Mouse (Mus musculus) heart, adult 18-20 months (tissue): ENCODE measurements around the gene Romo1. TPM values are rescaled to one million over a fixed set of nuclear protein-coding genes. Genes with fewer than 3 reads are reported as not detected.
"Not testable (repeated sequence)": the region's sequence is repeated elsewhere in the genome, so short reads cannot be mapped to it uniquely, and the experiment has no call there.

Experiments
- DNase-seq, 2 experiments: peaks; one replicate each; pipeline ENCODE4 v3.0.0; 2021 to 2022; ENCODE audit warnings: mixed read lengths in 1 of 2
- total RNA-seq, 2 experiments: library from RNA; stranded (reverse); gene quantifications; 2 replicates each; pipeline ENCODE4 v1.2.3; 2021

Romo1 gene
- total RNA-seq, 2 experiments from 2014 or later = 383 to 389 TPM

GRCm38 (mm10) chr2:156179046-156179795, 35.4 kb downstream of the Romo1 start:
- DNase-seq = peak; percentile 83 to 84

- DNase-seq = no peak
These were observed 35.9 kb downstream of the Romo1 start for GRCm38 (mm10) chr2:156179796-156180093.

GRCm38 (mm10) chr2:156180094-156180821, 36.4 kb downstream of the Romo1 start, which contains the start of gene Rbm39:
TSS of gene Rbm39 (minus strand) at chr2:156180238.
- DNase-seq = peak; percentile 100

GRCm38 (mm10) chr2:156180824-156181590, 37.2 kb downstream of the Romo1 start:
- peak in 1 of 2 experiments; percentile 40 for DNase-seq

- DNase-seq = no peak
These were observed 37.8 kb downstream of the Romo1 start for GRCm38 (mm10) chr2:156181592-156181991.

- not testable (repeated sequence) for DNase-seq
These were observed 45.4 kb downstream of the Romo1 start for GRCm38 (mm10) chr2:156189241-156189640.

- peak; percentile 48 to 73 for DNase-seq
These were observed 46.4 kb downstream of the Romo1 start for GRCm38 (mm10) chr2:156190004-156190896.

- no peak for DNase-seq
These were observed 47.7 kb downstream of the Romo1 start for GRCm38 (mm10) chr2:156191540-156191939.

- DNase-seq = no peak
These were observed 48.2 kb downstream of the Romo1 start for GRCm38 (mm10) chr2:156192068-156192467.

- no peak for DNase-seq
These were observed 49.4 kb downstream of the Romo1 start for GRCm38 (mm10) chr2:156193066-156193862.

- peak; percentile 50 to 70 for DNase-seq
These were observed 50.7 kb downstream of the Romo1 start for GRCm38 (mm10) chr2:156194571-156194970.

Other genes starting within 250 kb of the Romo1 start
- 100 to 1,000 TPM; 279 to 347 TPM for gene Uqcc1, start 213.7 kb upstream of the Romo1 start, total RNA-seq
- not detected for gene Gm15557, start 203.3 kb upstream of the Romo1 start, total RNA-seq
- under 1 TPM in 1 of 2 experiments, not detected in 1; 0.13 TPM for gene Gdf5, start 198.7 kb upstream of the Romo1 start, total RNA-seq
- 1 to 10 TPM; 4.5 to 4.8 TPM for gene Cep250, start 187.6 kb upstream of the Romo1 start, total RNA-seq
- under 1 TPM in 1 of 2 experiments, not detected in 1; 0.25 TPM for gene 6430550D23Rik, start 136.1 kb upstream of the Romo1 start, total RNA-seq
- 10 to 100 TPM; 56.9 to 65.5 TPM for gene Ergic3, start 136.0 kb upstream of the Romo1 start, total RNA-seq
- not detected for gene Fer1l4, start 91.1 kb upstream of the Romo1 start, total RNA-seq
- 1 to 10 TPM; 1.5 to 2.1 TPM for gene Spag4, start 78.9 kb upstream of the Romo1 start, total RNA-seq
- 10 to 100 TPM; 11.2 to 12.1 TPM for gene Cpne1, start 32.1 kb upstream of the Romo1 start, total RNA-seq
- gene Rbm12, start 32.1 kb upstream of the Romo1 start, total RNA-seq = 10 to 100 TPM; 11.3 to 12.3 TPM
- 10 to 100 TPM in 1 of 2 experiments, 1 to 10 TPM in 1; 6.5 to 12.3 TPM for gene Gm28036, start 16.9 kb upstream of the Romo1 start, total RNA-seq
- gene Nfs1, start 147 bp downstream of the Romo1 start, total RNA-seq = 10 to 100 TPM; 93.7 to 97.1 TPM
- gene Rbm39, start 36.2 kb downstream of the Romo1 start, total RNA-seq = 100 to 1,000 TPM; 143 to 154 TPM
- gene Phf20, start 52.4 kb downstream of the Romo1 start, total RNA-seq = 10 to 100 TPM; 22.8 to 24.8 TPM
- under 1 TPM; 0.62 to 0.69 TPM for gene Cnbd2, start 168.3 kb downstream of the Romo1 start, total RNA-seq
- 10 to 100 TPM; 80.0 to 86.3 TPM for gene Scand1, start 168.7 kb downstream of the Romo1 start, total RNA-seq